Mouse (Mus musculus) embryonic facial prominence, embryonic 14.5 days (tissue): ENCODE results near the gene Pcsk4. TPM values are rescaled to one million over a fixed set of nuclear protein-coding genes. Genes with fewer than 3 reads are reported as not detected.

Experiments used
- ATAC-seq: fragments of 200-750 bp; cut with Nextera tagmentation; 2 replicates; pipeline ENCODE4 v1.8.0; 2017; ENCODE audit warnings: low read depth, moderate number of reproducible peaks, moderate TSS enrichment
- DNase-seq: peaks from one replicate; pipeline ENCODE4 v3.0.0-alpha.2; 2015; ENCODE audit warnings: low spot score
- H3K27ac ChIP-seq: fragments of 300-500 bp; sonication (generic); replicated peaks from 2 replicates; pipeline ENCODE4 v1.5.1; 2014; ENCODE audit warnings: low read depth, mild to moderate bottlenecking, low read length, moderate library complexity
- H3K27me3 ChIP-seq: fragments of 300-500 bp; sonication (generic); replicated peaks from 2 replicates; pipeline ENCODE4 v1.6.1; 2014; ENCODE audit warnings: low read length; ENCODE audit not compliant: control insufficient read depth, insufficient read depth
- H3K36me3 ChIP-seq: fragments of 300-500 bp; sonication (generic); 2 replicates; pipeline ENCODE4 v1.6.1; 2014; ENCODE audit warnings: low read length, mixed read lengths; ENCODE audit not compliant: control insufficient read depth, insufficient read depth
- H3K4me1 ChIP-seq: fragments of 300-500 bp; sonication (generic); 2 replicates; pipeline ENCODE4 v1.6.1; 2014; ENCODE audit warnings: antibody characterized with exemption, low read length; ENCODE audit not compliant: control insufficient read depth, insufficient read depth
- H3K4me2 ChIP-seq: fragments of 300-500 bp; sonication (generic); 2 replicates; pipeline ENCODE4 v1.6.1; 2014; ENCODE audit warnings: low read depth, mild to moderate bottlenecking, low read length, moderate library complexity, mixed read lengths
- H3K4me3 ChIP-seq: fragments of 300-500 bp; sonication (generic); 2 replicates; pipeline ENCODE4 v1.5.1; 2014; ENCODE audit warnings: low read depth, mild to moderate bottlenecking, low read length
- H3K9ac ChIP-seq: fragments of 300-500 bp; sonication (generic); 2 replicates; pipeline ENCODE4 v1.6.1; 2014; ENCODE audit warnings: low read depth, mild to moderate bottlenecking, low read length, moderate library complexity, mixed read lengths
- H3K9me3 ChIP-seq: fragments of 300-500 bp; sonication (generic); 2 replicates; pipeline ENCODE4 v1.6.1; 2016; ENCODE audit warnings: low read length; ENCODE audit not compliant: control insufficient read depth
- WGBS: fragments of 180-500 bp; shearing (Covaris S2); extraction: QIAGEN DNeasy Blood & Tissue Kit; methylation state at CpG from one replicate; pipeline ENCODE4 v1.1.7; 2014; 5-methylcytosine and 5-hydroxymethylcytosine counted together
- polyA plus RNA-seq: library from polyadenylated mRNA; unstranded; fragments of >200 nt; fragmentation: Nextera tagmentation; extraction: Ambion mirVana; gene quantifications from 2 replicates; pipeline ENCODE4 v1.2.1, GENCODE M21; 2014

Gene Pcsk4
- polyA plus RNA-seq, 1 experiment from 2014 or later, result 1.7 TPM

GRCm38 (mm10) chr10:80332525-80332989 lies 3.3 kb upstream of the Pcsk4 start:
- Histone ChIP-seq H3K27me3 (no peaks in the 10 kb centered on the region), H3K4me3 (no peak overlapping the region), H3K9ac (no peak overlapping the region), H3K36me3 (no peaks in the 10 kb centered on the region), H3K4me2 (no peak overlapping the region), H3K4me1 (peaks cover 3% of the 10 kb centered on the region), H3K9me3 (no peaks in the 10 kb centered on the region), H3K27ac (no peak overlapping the region)
- ATAC-seq (no peak), DNase-seq (no peak)
- 65% methylated on average over 5 of the region's 5 CpGs for WGBS

- no peak overlapping the region for H3K4me2 ChIP-seq
- DNase-seq (no peak), ATAC-seq (no peak)
- H3K9me3 ChIP-seq, result no peaks in the 10 kb centered on the region
- H3K4me3 ChIP-seq, result no peak overlapping the region
- H3K27ac ChIP-seq, result no peak overlapping the region
- H3K4me1 ChIP-seq, result peaks cover 3% of the 10 kb centered on the region
- WGBS, result 52% methylated on average over 9 of the region's 10 CpGs
- no peaks in the 10 kb centered on the region for H3K36me3 ChIP-seq
- no peak overlapping the region for H3K9ac ChIP-seq
- no peaks in the 10 kb centered on the region for H3K27me3 ChIP-seq
These were observed 2.6 kb upstream of the Pcsk4 start for GRCm38 (mm10) chr10:80331636-80332524.

- 59% methylated on average over 2 of the region's 2 CpGs for WGBS
- ATAC-seq (no peak), DNase-seq (no peak)
- Histone ChIP-seq H3K27ac (no peak overlapping the region), H3K9me3 (no peaks in the 10 kb centered on the region), H3K4me1 (peaks cover 3% of the 10 kb centered on the region), H3K36me3 (no peaks in the 10 kb centered on the region), H3K9ac (no peak overlapping the region), H3K4me3 (no peak overlapping the region), H3K27me3 (no peaks in the 10 kb centered on the region), H3K4me2 (peak overlapping the region; percentile 97; the same call in 1 of the 2 replicates)
These were observed 1.6 kb upstream of the Pcsk4 start for GRCm38 (mm10) chr10:80330888-80331287.

DNA sequence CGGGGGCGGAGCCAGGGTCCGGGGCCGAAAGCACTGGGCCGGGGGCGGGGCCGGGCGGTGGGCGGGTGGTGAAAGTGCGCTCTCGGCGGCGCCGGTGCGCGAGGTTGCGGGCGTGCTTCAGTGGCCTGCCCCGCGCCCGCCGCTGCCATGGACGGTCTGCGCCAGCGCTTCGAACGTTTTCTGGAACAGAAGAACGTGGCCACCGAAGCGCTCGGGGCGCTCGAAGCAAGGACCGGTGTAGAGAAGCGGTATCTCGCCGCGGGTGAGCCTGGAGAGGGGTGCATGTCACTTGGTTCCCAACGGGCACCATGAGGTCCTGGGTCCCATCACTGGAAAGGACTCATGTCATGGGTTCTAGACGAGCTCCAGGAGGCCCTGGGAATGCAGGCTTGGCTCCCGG lies 786 bp upstream of the Pcsk4 start:
- Histone ChIP-seq H3K4me3 (peak overlapping the region; percentile 50), H3K9ac (peak overlapping the region; percentile 59), H3K4me2 (peak overlapping the region; percentile 97), H3K27me3 (no peaks in the 10 kb centered on the region), H3K9me3 (no peaks in the 10 kb centered on the region), H3K36me3 (no peaks in the 10 kb centered on the region), H3K27ac (no peak overlapping the region), H3K4me1 (peaks cover 3% of the 10 kb centered on the region)
- no peak for DNase-seq
- no peak; the same call in 1 of the 2 replicates for ATAC-seq
- 2% methylated on average over 16 of the region's 41 CpGs for WGBS

DNA sequence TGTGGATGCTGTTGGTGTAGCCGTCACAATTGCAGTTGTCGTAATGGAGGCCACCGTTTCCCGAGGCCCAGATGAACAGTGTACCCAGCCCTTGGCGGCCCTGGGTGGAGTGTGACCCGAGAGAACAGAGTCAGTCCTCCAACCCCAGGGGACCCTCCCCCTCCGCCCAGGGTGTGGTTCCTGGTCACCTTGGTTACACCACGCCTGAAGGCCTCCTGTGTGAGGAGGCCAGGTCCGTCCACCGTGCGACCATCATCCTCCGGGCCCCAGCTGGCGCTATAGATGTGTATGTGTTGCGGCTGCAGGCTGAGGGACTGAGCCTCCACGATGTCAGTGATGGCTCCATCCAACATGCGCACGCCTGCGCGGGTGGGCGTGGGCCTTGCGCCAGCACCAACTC lies 4.3 kb downstream of the Pcsk4 start:
- ATAC-seq, result no peak

DNA sequence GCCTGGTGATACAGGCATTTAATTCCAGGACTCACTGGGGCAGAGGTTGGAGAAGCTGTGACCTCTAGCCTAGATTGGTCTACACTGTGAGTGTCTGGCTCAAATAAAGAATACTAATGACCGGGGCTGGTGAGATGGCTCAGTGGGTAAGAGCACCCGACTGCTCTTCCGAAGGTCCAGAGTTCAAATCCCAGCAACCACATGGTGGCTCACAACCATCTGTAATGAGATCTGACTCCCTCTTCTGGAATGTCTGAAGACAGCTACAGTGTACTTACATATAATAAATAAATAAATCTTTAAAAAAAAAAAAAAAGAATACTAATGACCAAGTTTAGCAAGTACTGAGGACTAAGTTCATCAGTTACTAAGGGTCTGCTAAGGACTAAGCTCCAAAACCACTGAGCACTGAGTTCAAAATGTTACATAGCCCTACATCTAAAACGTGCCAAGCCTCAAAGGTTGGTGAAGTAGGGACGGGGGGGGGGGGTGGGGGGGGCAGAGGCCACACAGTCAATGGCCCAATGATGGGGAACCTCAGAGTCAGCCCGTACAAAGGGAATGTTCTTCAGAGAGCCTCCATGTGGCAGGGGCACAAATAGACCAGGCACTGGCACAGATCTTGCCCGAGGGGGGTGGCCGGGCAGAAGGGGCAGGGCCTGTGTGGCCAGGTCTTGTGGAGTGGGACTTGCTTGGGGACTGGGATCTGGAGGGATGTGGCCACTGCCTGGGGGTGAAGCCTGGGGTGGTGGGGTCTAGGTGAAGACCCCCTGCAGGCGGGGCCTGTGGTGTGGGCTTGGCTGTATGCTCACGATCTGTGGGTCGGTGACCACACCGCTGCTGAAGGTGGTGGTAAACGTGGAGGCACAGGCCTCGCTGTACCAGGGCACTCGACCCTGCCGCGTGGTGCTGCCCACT lies 4.9 kb downstream of the Pcsk4 start:
- Histone ChIP-seq H3K4me3 (peak overlapping the region; percentile 62), H3K36me3 (no peaks in the 10 kb centered on the region), H3K27ac (no peak overlapping the region), H3K9me3 (no peaks in the 10 kb centered on the region), H3K9ac (no peak overlapping the region), H3K4me1 (peaks cover 9% of the 10 kb centered on the region), H3K4me2 (peak overlapping the region; percentile 98), H3K27me3 (no peaks in the 10 kb centered on the region)
- DNase-seq (no peak), ATAC-seq (no peak)
- WGBS, result 68% methylated on average over 17 of the region's 17 CpGs

More for the DNA sequence above, 4.3 kb downstream of the Pcsk4 start:
- peaks cover 8% of the 10 kb centered on the region for H3K4me1 ChIP-seq
- H3K27ac ChIP-seq, result no peak overlapping the region
- no peaks in the 10 kb centered on the region for H3K9me3 ChIP-seq
- no peak overlapping the region for H3K4me2 ChIP-seq
- 84% methylated on average over 21 of the region's 21 CpGs for WGBS
- no peaks in the 10 kb centered on the region for H3K36me3 ChIP-seq
- H3K9ac ChIP-seq, result no peak overlapping the region
- DNase-seq, result no peak
- no peak overlapping the region for H3K4me3 ChIP-seq
- H3K27me3 ChIP-seq, result no peaks in the 10 kb centered on the region

GRCm38 (mm10) chr10:80323261-80324119 lies 5.8 kb downstream of the Pcsk4 start:
- Histone ChIP-seq H3K9ac (peak overlapping the region; percentile 68), H3K4me2 (peak overlapping the region; percentile 98), H3K27me3 (no peaks in the 10 kb centered on the region), H3K4me3 (peak overlapping the region; percentile 62), H3K4me1 (peaks cover 8% of the 10 kb centered on the region), H3K27ac (no peak overlapping the region), H3K36me3 (peaks cover 7% of the 10 kb centered on the region; the same call in 1 of the 2 replicates), H3K9me3 (no peaks in the 10 kb centered on the region)
- ATAC-seq (peak; percentile 49), DNase-seq (peak; percentile 30)
- under 1% methylated on average over 28 of the region's 46 CpGs for WGBS

DNA sequence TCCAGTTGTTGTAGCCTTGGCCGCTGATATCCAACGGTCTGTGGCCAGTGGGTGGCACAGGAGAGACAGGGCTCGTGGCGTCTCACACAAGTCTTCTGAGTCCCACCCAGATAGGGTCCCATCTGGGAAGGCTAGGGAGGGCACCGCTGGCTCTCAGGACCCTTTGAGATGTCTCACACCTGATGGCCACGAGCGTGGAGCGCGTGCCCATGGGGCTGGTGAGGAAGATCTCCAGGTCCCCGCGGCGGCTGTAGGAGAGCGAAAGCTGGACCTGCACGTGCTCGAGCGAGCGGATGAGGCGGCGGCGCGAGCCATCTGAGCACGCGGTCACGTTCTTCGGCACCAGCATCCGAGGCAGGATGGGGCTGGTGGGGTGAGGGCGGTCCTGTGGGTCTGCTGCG lies 6.5 kb downstream of the Pcsk4 start:
- ATAC-seq (no peak; the same call in 1 of the 2 replicates), DNase-seq (no peak)
- Histone ChIP-seq H3K9me3 (no peaks in the 10 kb centered on the region), H3K4me2 (peak overlapping the region; percentile 98), H3K4me3 (peak overlapping the region; percentile 62), H3K36me3 (peaks cover 9% of the 10 kb centered on the region; the same call in 1 of the 2 replicates), H3K27ac (no peak overlapping the region), H3K4me1 (peaks cover 8% of the 10 kb centered on the region), H3K27me3 (no peaks in the 10 kb centered on the region), H3K9ac (peak overlapping the region; percentile 68)
- WGBS, result 5% methylated on average over 27 of the region's 28 CpGs
